Mouse (Mus musculus) kidney, adult 2 months (tissue): ENCODE measurements around the gene Cd180. TPM values are rescaled to one million over a fixed set of nuclear protein-coding genes. Genes with fewer than 3 reads are reported as not detected.
A peak's percentile ranks its signal among the peaks of the same experiment; 100 is the strongest.
"Not testable (repeated sequence)": the region's sequence is repeated elsewhere in the genome, so short reads cannot be mapped to it uniquely, and the experiment has no call there.

Experiments used
- DNase-seq: peaks from one replicate; pipeline ENCODE4 v3.0.0; 2021
- H3K27ac ChIP-seq: fragments of 200-500 bp; 2 replicates; pipeline ENCODE4 v1.5.1; 2012; ENCODE audit warnings: low read depth, low read length, control low read depth, inconsistent platforms; ENCODE audit not compliant: insufficient read depth
- H3K27me3 ChIP-seq: fragments of 200-500 bp; replicated peaks from 2 replicates; pipeline ENCODE4 v1.6.1; 2012; ENCODE audit warnings: mild to moderate bottlenecking, moderate library complexity, low read length, inconsistent platforms; ENCODE audit not compliant: control insufficient read depth, insufficient read depth
- H3K36me3 ChIP-seq: fragments of 200-500 bp; 2 replicates; pipeline ENCODE4 v1.6.1; 2012; ENCODE audit warnings: mild to moderate bottlenecking, moderate library complexity, low read length, inconsistent platforms; ENCODE audit not compliant: control insufficient read depth, insufficient read depth
- H3K4me1 ChIP-seq: fragments of 200-500 bp; 2 replicates; pipeline ENCODE4 v1.6.1; 2011; ENCODE audit warnings: low read length; ENCODE audit not compliant: control insufficient read depth, insufficient read depth
- H3K4me3 ChIP-seq: fragments of 200-500 bp; 2 replicates; pipeline ENCODE4 v1.5.1; 2011; ENCODE audit warnings: mild to moderate bottlenecking, low read depth, low read length, control low read depth; ENCODE audit not compliant: insufficient read depth
- CTCF ChIP-seq: fragments of 200-500 bp; conservative IDR thresholded peaks from 2 replicates; pipeline ENCODE4 v1.5.1; 2011; ENCODE audit warnings: low read depth, mild to moderate bottlenecking, control low read depth, low read length, moderate library complexity, mixed read lengths; ENCODE audit not compliant: insufficient read depth, insufficient read length
- POLR2A ChIP-seq: fragments of 200-500 bp; IDR thresholded peaks from one replicate; pipeline ENCODE4 v1.6.1; 2011; ENCODE audit warnings: low read depth, low read length, control low read depth
- WGBS: fragments of 180-500 bp; shearing (Covaris S2); methylation state at CpG from one replicate; pipeline ENCODE4 v1.1.7; 2018; 5-methylcytosine and 5-hydroxymethylcytosine counted together
- polyA plus RNA-seq: library from polyadenylated mRNA; depleted of rRNA; stranded (reverse); fragments of >200 nt; gene quantifications from 2 replicates; pipeline ENCODE4 v1.2.3, GENCODE M21; 2012

Cd180 gene
- polyA plus RNA-seq, 1 experiment: 2.1 TPM

DNA sequence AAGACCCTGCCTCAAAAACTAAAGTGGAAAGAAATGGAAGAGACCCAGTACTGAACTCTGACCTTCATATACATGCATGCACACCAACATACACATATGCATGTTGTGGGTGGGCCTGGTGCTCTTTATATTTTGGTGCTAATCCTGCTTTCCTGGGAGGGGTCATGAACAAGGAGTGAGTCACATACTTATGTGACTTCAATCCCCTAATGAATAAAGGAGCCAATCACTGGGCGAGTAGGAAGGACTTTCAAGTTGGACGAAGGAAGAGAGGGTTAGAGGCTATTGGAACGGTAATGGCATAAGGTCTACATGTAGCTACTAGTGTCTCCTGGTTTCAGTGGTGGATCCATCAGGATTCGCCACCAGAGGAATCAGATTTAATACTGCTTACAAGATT lies 26.0 kb upstream of the Cd180 start:
- no peaks in the 10 kb centered on the region for H3K36me3 ChIP-seq
- H3K4me3 ChIP-seq: no peak overlapping the region
- TF ChIP-seq CTCF (no peak), POLR2A (no peak)
- WGBS: 91% methylated on average over 4 of the region's 4 CpGs
- no peaks in the 10 kb centered on the region for H3K27me3 ChIP-seq
- H3K27ac ChIP-seq: no peak overlapping the region
- no peak for DNase-seq
- 0 out of 2 replicates have a peak, but pooled peaks cover 3% of the 10 kb centered on the region for H3K4me1 ChIP-seq

- Histone ChIP-seq H3K4me3 (no peak overlapping the region), H3K27me3 (no peaks in the 10 kb centered on the region), H3K4me1 (0 out of 2 replicates have a peak, but pooled peaks cover 3% of the 10 kb centered on the region), H3K36me3 (no peaks in the 10 kb centered on the region), H3K27ac (no peak overlapping the region)
- no peak for DNase-seq
- TF ChIP-seq CTCF (no peak), POLR2A (no peak)
- WGBS: 86% methylated on average over 9 of the region's 9 CpGs
These were observed 25.5 kb upstream of the Cd180 start for GRCm38 (mm10) chr13:102667842-102668241.

- H3K27ac ChIP-seq: peak overlapping the region; percentile 5; the same call in 1 of the 2 replicates
- no peaks in the 10 kb centered on the region for H3K27me3 ChIP-seq
- no peaks in the 10 kb centered on the region for H3K36me3 ChIP-seq
- no peak for TF ChIP-seq CTCF
- no peak for TF ChIP-seq POLR2A
- H3K4me3 ChIP-seq: no peak overlapping the region
- H3K4me1 ChIP-seq: 0 out of 2 replicates have a peak, but pooled peaks cover 3% of the 10 kb centered on the region
- no peak for DNase-seq
- WGBS: 61% methylated on average over 6 of the region's 6 CpGs
These were observed 24.4 kb upstream of the Cd180 start for GRCm38 (mm10) chr13:102668933-102669332.

DNA sequence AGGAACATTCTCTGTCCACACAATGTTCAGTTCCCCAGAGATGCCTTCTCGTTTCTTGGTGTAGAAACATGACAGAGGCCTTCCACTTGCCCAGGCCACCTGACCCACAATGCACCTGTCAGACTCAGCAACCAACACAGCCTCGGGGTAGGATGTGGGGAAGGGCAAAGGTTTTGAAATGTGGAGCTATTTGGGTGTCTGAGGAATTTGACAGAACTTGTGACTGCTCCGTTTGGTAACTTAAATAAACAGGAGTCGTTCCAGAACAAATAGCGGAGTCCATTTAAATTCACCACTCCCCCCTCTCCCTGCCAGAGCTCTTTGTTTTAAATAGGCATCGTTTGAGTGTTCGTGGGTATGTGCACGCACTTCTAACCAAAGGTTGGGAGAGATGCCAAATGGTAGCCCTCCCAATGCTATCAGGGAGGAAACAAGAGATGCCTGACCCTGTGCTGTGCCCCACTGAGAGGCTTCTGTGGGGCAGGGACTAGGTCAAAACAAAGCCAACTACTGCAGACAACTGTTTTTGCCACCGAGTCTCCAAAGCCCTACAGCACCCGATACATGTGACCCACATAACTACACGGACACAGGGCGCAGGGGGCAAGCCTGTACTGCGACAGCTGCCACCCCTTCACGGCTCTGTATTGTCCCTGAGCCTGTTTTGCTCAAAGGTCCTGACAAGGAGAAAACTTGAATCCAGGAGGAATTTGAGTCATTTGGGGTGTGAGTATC lies 23.7 kb upstream of the Cd180 start:
- Histone ChIP-seq H3K27me3 (no peaks in the 10 kb centered on the region), H3K4me3 (no peak overlapping the region), H3K4me1 (0 out of 2 replicates have a peak, but pooled peaks cover 3% of the 10 kb centered on the region), H3K36me3 (no peaks in the 10 kb centered on the region), H3K27ac (peak overlapping the region; percentile 34)
- TF ChIP-seq POLR2A (no peak), CTCF (no peak)
- DNase-seq: peak; percentile 84
- WGBS: 31% methylated on average over 14 of the region's 14 CpGs

DNA sequence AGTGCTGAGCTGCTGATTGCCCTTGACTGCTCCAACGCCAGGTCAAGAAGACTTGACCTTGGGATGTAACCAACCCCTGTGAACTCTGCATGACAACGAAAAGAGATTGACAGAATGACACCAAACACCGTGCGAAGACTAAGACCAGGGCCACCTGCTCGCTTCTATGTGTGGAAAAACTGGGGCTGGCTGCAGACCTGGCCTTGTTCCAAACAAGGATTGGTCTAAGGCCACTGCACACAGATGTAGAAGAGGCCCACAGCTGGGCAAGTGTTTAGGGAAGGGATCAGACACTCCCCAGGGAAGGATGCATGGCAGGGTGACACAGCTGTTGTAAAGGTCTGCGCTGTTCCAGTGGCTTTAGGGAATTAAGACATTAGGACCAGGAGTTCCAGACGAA lies 22.9 kb upstream of the Cd180 start:
- H3K27ac ChIP-seq: peak overlapping the region; percentile 34
- 67% methylated on average over 7 of the region's 7 CpGs for WGBS
- H3K4me1 ChIP-seq: 0 out of 2 replicates have a peak, but pooled peaks cover 3% of the 10 kb centered on the region
- no peak for TF ChIP-seq POLR2A
- no peak for TF ChIP-seq CTCF
- H3K27me3 ChIP-seq: no peaks in the 10 kb centered on the region
- no peaks in the 10 kb centered on the region for H3K36me3 ChIP-seq
- no peak overlapping the region for H3K4me3 ChIP-seq
- no peak for DNase-seq

GRCm38 (mm10) chr13:102674083-102674482 lies 19.3 kb upstream of the Cd180 start:
- DNase-seq: no peak
- Histone ChIP-seq H3K4me1 (0 out of 2 replicates have a peak, but pooled peaks cover 3% of the 10 kb centered on the region), H3K27me3 (no peaks in the 10 kb centered on the region), H3K36me3 (no peaks in the 10 kb centered on the region), H3K4me3 (no peak overlapping the region), H3K27ac (no peak overlapping the region)
- TF ChIP-seq CTCF: no peak
- no peak for TF ChIP-seq POLR2A
- 83% methylated on average over 3 of the region's 3 CpGs for WGBS

- DNase-seq, H3K4me3 ChIP-seq, H3K36me3 ChIP-seq, H3K4me1 ChIP-seq, H3K27me3 ChIP-seq, H3K27ac ChIP-seq: not testable (repeated sequence)
- WGBS: 90% methylated on average over 4 of the region's 4 CpGs
These were observed 15.8 kb upstream of the Cd180 start for GRCm38 (mm10) chr13:102677602-102678001.
